Mouse (Mus musculus) forebrain, embryonic 16.5 days (tissue): ENCODE results near the gene Wdr90. TPM values are rescaled to one million over a fixed set of nuclear protein-coding genes. Genes with fewer than 3 reads are reported as not detected.

Source experiments
- ATAC-seq: fragments of 200-750 bp; cut with Nextera tagmentation; 2 replicates; pipeline ENCODE4 v1.8.0; 2017; ENCODE audit warnings: mild to moderate bottlenecking, moderate library complexity
- H3K27ac ChIP-seq: fragments of 300-500 bp; sonication (generic); 2 replicates; pipeline ENCODE4 v1.5.1; 2014; ENCODE audit warnings: low read length, control low read depth
- H3K27me3 ChIP-seq: fragments of 300-500 bp; sonication (generic); replicated peaks from 2 replicates; pipeline ENCODE4 v1.6.1; 2014; ENCODE audit warnings: low read length; ENCODE audit not compliant: control insufficient read depth, insufficient read depth
- H3K36me3 ChIP-seq: fragments of 300-500 bp; sonication (generic); 2 replicates; pipeline ENCODE4 v1.6.1; 2014; ENCODE audit not compliant: control insufficient read depth, insufficient read depth
- H3K4me1 ChIP-seq: fragments of 300-500 bp; sonication (generic); replicated peaks from 2 replicates; pipeline ENCODE4 v1.6.1; 2014; ENCODE audit warnings: low read length; ENCODE audit not compliant: control insufficient read depth, insufficient read depth
- H3K4me2 ChIP-seq: fragments of 300-500 bp; sonication (generic); 2 replicates; pipeline ENCODE4 v1.6.1; 2014; ENCODE audit warnings: mild to moderate bottlenecking, low read length, control low read depth
- H3K4me3 ChIP-seq: fragments of 300-500 bp; sonication (generic); replicated peaks from 2 replicates; pipeline ENCODE4 v1.5.1; 2014; ENCODE audit warnings: mild to moderate bottlenecking, low read length, control low read depth
- H3K9ac ChIP-seq: fragments of 300-500 bp; sonication (generic); replicated peaks from 2 replicates; pipeline ENCODE4 v1.6.1; 2014; ENCODE audit warnings: low read depth, low read length, control low read depth
- H3K9me3 ChIP-seq: fragments of 300-500 bp; sonication (generic); 2 replicates; pipeline ENCODE4 v1.6.1; 2016; ENCODE audit warnings: low read length; ENCODE audit not compliant: control insufficient read depth
- WGBS: fragments of 180-500 bp; shearing (Covaris S2); extraction: QIAGEN DNeasy Blood & Tissue Kit; methylation state at CpG from one replicate; pipeline ENCODE4 v1.1.7; 2014; 5-methylcytosine and 5-hydroxymethylcytosine counted together
- polyA plus RNA-seq: library from polyadenylated mRNA; unstranded; fragments of >200 nt; fragmentation: Nextera tagmentation; extraction: Ambion mirVana; gene quantifications from 2 replicates; pipeline ENCODE4 v1.2.1, GENCODE M21; 2015

Wdr90 gene
- 17.7 and 24.8 TPM in 2 replicates for polyA plus RNA-seq

GRCm38 (mm10) chr17:25860832-25861703 is at the start of gene Wdr90:
Gene Wdr90, minus strand, starts transcription at chr17:25861501.
- no peaks in the 10 kb centered on the region for H3K9me3 ChIP-seq
- H3K9ac ChIP-seq = peak within 1 kb of the TSS; percentile 72
- H3K4me1 ChIP-seq = peaks cover 16% of the 10 kb centered on the region
- H3K27ac ChIP-seq = peak within 1 kb of the TSS; percentile 80
- peak within 1 kb of the TSS; percentile 90 for H3K4me2 ChIP-seq
- no peaks in the 10 kb centered on the region for H3K36me3 ChIP-seq
- ATAC-seq = peak; percentile 98
- H3K4me3 ChIP-seq = peak within 1 kb of the TSS; percentile 75
- WGBS = 2% methylated on average over 65 of the region's 65 CpGs
- H3K27me3 ChIP-seq = no peaks in the 10 kb centered on the region

- no peak overlapping the region for H3K9ac ChIP-seq
- 87% methylated on average over 2 of the region's 2 CpGs for WGBS
- no peak overlapping the region for H3K4me2 ChIP-seq
- H3K4me3 ChIP-seq = no peak overlapping the region
- H3K27ac ChIP-seq = no peak overlapping the region
- no peak for ATAC-seq
- H3K36me3 ChIP-seq = no peaks in the 10 kb centered on the region
- H3K27me3 ChIP-seq = no peaks in the 10 kb centered on the region
- H3K9me3 ChIP-seq = no peaks in the 10 kb centered on the region
- H3K4me1 ChIP-seq = no peaks in the 10 kb centered on the region
Measured at GRCm38 (mm10) chr17:25907640-25908039, 46.3 kb upstream of the Wdr90 start.

- Histone ChIP-seq H3K4me1 (no peaks in the 10 kb centered on the region), H3K27me3 (no peaks in the 10 kb centered on the region), H3K36me3 (no peaks in the 10 kb centered on the region), H3K27ac (no peak overlapping the region), H3K4me2 (no peak overlapping the region), H3K9ac (no peak overlapping the region), H3K4me3 (no peak overlapping the region), H3K9me3 (no peaks in the 10 kb centered on the region)
- ATAC-seq = no peak
- WGBS = 93% methylated on average over 3 of the region's 3 CpGs
Measured at GRCm38 (mm10) chr17:25903061-25903460, 41.8 kb upstream of the Wdr90 start.

GRCm38 (mm10) chr17:25900193-25900592 is 38.9 kb upstream of the Wdr90 start:
- H3K9ac ChIP-seq = no peak overlapping the region
- H3K27ac ChIP-seq = no peak overlapping the region
- WGBS = 100% methylated on average over 1 of the region's 1 CpGs
- H3K9me3 ChIP-seq = no peaks in the 10 kb centered on the region
- no peak overlapping the region for H3K4me2 ChIP-seq
- ATAC-seq = no peak
- H3K4me3 ChIP-seq = no peak overlapping the region
- H3K4me1 ChIP-seq = no peaks in the 10 kb centered on the region
- no peaks in the 10 kb centered on the region for H3K27me3 ChIP-seq
- no peaks in the 10 kb centered on the region for H3K36me3 ChIP-seq

GRCm38 (mm10) chr17:25895891-25896290 is 34.6 kb upstream of the Wdr90 start:
- no peak overlapping the region for H3K27ac ChIP-seq
- H3K9me3 ChIP-seq = no peaks in the 10 kb centered on the region
- no peak overlapping the region for H3K9ac ChIP-seq
- no peak for ATAC-seq
- no peaks in the 10 kb centered on the region for H3K27me3 ChIP-seq
- H3K36me3 ChIP-seq = no peaks in the 10 kb centered on the region
- 0 out of 2 replicates have a peak, but pooled peaks cover 4% of the 10 kb centered on the region for H3K4me1 ChIP-seq
- no peak overlapping the region for H3K4me2 ChIP-seq
- no peak overlapping the region for H3K4me3 ChIP-seq
- WGBS = 72% methylated on average over 12 of the region's 12 CpGs

GRCm38 (mm10) chr17:25895415-25895814 is 34.1 kb upstream of the Wdr90 start:
- H3K36me3 ChIP-seq = no peaks in the 10 kb centered on the region
- H3K4me1 ChIP-seq = 0 out of 2 replicates have a peak, but pooled peaks cover 4% of the 10 kb centered on the region
- H3K9ac ChIP-seq = no peak overlapping the region
- 40% methylated on average over 2 of the region's 2 CpGs for WGBS
- H3K4me2 ChIP-seq = no peak overlapping the region
- no peak for ATAC-seq
- H3K27ac ChIP-seq = no peak overlapping the region
- no peaks in the 10 kb centered on the region for H3K9me3 ChIP-seq
- no peak overlapping the region for H3K4me3 ChIP-seq
- H3K27me3 ChIP-seq = no peaks in the 10 kb centered on the region

GRCm38 (mm10) chr17:25893975-25894617 is 32.8 kb upstream of the Wdr90 start:
- no peak overlapping the region for H3K9ac ChIP-seq

GRCm38 (mm10) chr17:25888837-25889236 is 27.5 kb upstream of the Wdr90 start:
- H3K4me3 ChIP-seq = no peak overlapping the region
- ATAC-seq = no peak
- peak overlapping the region; percentile 14; the same call in 1 of the 2 replicates for H3K27ac ChIP-seq
- no peaks in the 10 kb centered on the region for H3K27me3 ChIP-seq
- 0 out of 2 replicates have a peak, but pooled peaks cover 2% of the 10 kb centered on the region for H3K4me1 ChIP-seq
- H3K36me3 ChIP-seq = peaks cover 4% of the 10 kb centered on the region
- WGBS = 78% methylated on average over 3 of the region's 3 CpGs
- H3K9ac ChIP-seq = no peak overlapping the region
- no peaks in the 10 kb centered on the region for H3K9me3 ChIP-seq
- no peak overlapping the region for H3K4me2 ChIP-seq

More at GRCm38 (mm10) chr17:25893975-25894617, 32.8 kb upstream of the Wdr90 start:
- ATAC-seq = peak; percentile 86
- Histone ChIP-seq H3K4me2 (no peak overlapping the region), H3K4me1 (0 out of 2 replicates have a peak, but pooled peaks cover 4% of the 10 kb centered on the region), H3K4me3 (no peak overlapping the region), H3K9me3 (no peaks in the 10 kb centered on the region), H3K27me3 (no peaks in the 10 kb centered on the region), H3K36me3 (peaks cover 4% of the 10 kb centered on the region), H3K27ac (peak overlapping the region; percentile 16)
- 33% methylated on average over 2 of the region's 2 CpGs for WGBS

- Histone ChIP-seq H3K36me3 (peaks cover 6% of the 10 kb centered on the region), H3K4me2 (no peak overlapping the region), H3K9ac (no peak overlapping the region), H3K9me3 (no peaks in the 10 kb centered on the region), H3K27ac (no peak overlapping the region; the same call in 1 of the 2 replicates), H3K27me3 (no peaks in the 10 kb centered on the region), H3K4me1 (0 out of 2 replicates have a peak, but pooled peaks cover 2% of the 10 kb centered on the region), H3K4me3 (no peak overlapping the region)
- no peak for ATAC-seq
- WGBS = 76% methylated on average over 10 of the region's 10 CpGs
Measured at GRCm38 (mm10) chr17:25887467-25887866, 26.2 kb upstream of the Wdr90 start.
